Mouse (Mus musculus): ENCODE measurements at regions not wholly inside any gene's neighbourhood (a gene's known extent, or its start where the extent isn't known, plus 50 kb on each side); places are given as distances from the start of the nearest gene placed in this dataset.
A peak's percentile ranks its signal among the peaks of the same experiment; 100 is the strongest.

- Histone ChIP-seq H3K9ac (ENCODE audit: low read depth, low read length) (no peak overlapping the region), H3K27ac (no peak overlapping the region), H3K9me3 (replicated peaks; ENCODE audit: low read length) (no peaks in the 10 kb centered on the region), H3K4me3 (replicated peaks; ENCODE audit: low read depth, low read length) (no peak overlapping the region), H3K4me1 (replicated peaks; ENCODE audit: insufficient read depth, low read length) (no peaks in the 10 kb centered on the region), H3K27me3 (ENCODE audit: insufficient read depth, low read length) (no peaks in the 10 kb centered on the region), H3K4me2 (ENCODE audit: low read length) (no peak overlapping the region), H3K36me3 (ENCODE audit: insufficient read depth, low read length) (no peaks in the 10 kb centered on the region)
- no peak for DNase-seq (ENCODE audit: low spot score)
- TF ChIP-seq CTCF (IDR thresholded peaks at IDR 0.05; ENCODE audit: low read depth): no peak
- ATAC-seq (replicated peaks; ENCODE audit: low FRiP score, low read depth): no peak
- WGBS: 94% methylated on average over 2 of the region's 2 CpGs
These were observed 476.0 kb upstream of the Fam160b2 start for GRCm38 (mm10) chr14:71075671-71076070.

DNA sequence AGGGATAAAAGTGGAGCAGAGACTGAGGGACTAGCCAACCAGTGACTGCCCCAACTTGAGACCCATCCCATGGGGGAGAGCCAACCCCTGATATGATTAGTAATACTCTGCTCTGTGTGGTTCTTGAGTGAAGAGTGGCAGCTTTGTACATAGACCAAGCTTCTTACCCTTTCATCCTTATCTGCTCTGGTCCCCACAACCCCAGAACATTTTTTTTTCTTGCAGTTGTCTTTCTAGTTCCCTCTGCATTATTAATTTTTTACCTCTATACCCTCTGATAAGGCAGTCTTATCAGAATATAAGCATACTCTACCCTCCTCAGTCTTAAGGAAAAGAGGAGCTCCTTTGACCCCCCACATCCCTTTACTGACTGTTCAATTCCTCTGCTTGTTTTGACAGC lies 474.4 kb upstream of the Fam160b2 start:
- Histone ChIP-seq H3K4me3 (replicated peaks; ENCODE audit: low read depth, low read length) (no peak overlapping the region), H3K4me1 (replicated peaks; ENCODE audit: insufficient read depth, low read length) (no peaks in the 10 kb centered on the region)

GRCm38 (mm10) chr14:71065669-71066068 lies 466.0 kb upstream of the Fam160b2 start:
- Histone ChIP-seq H3K9me3 (replicated peaks; ENCODE audit: low read length) (no peaks in the 10 kb centered on the region), H3K4me1 (replicated peaks; ENCODE audit: insufficient read depth, low read length) (no peaks in the 10 kb centered on the region), H3K27ac (no peak overlapping the region), H3K4me2 (ENCODE audit: low read length) (no peak overlapping the region), H3K27me3 (ENCODE audit: insufficient read depth, low read length) (no peaks in the 10 kb centered on the region), H3K36me3 (ENCODE audit: insufficient read depth, low read length) (no peaks in the 10 kb centered on the region), H3K4me3 (replicated peaks; ENCODE audit: low read depth, low read length) (no peak overlapping the region), H3K9ac (ENCODE audit: low read depth, low read length) (no peak overlapping the region)
- no peak for DNase-seq (ENCODE audit: low spot score)
- TF ChIP-seq CTCF (IDR thresholded peaks at IDR 0.05; ENCODE audit: low read depth): no peak
- ATAC-seq (replicated peaks; ENCODE audit: low FRiP score, low read depth): no peak
- 80% methylated on average over 4 of the region's 4 CpGs for WGBS

More for the DNA sequence above, 474.4 kb upstream of the Fam160b2 start:
- H3K9ac ChIP-seq (ENCODE audit: low read depth, low read length): no peak overlapping the region
- DNase-seq (ENCODE audit: low spot score) (no peak), ATAC-seq (replicated peaks; ENCODE audit: low FRiP score, low read depth) (no peak)
- H3K36me3 ChIP-seq (ENCODE audit: insufficient read depth, low read length): no peaks in the 10 kb centered on the region
- H3K4me2 ChIP-seq (ENCODE audit: low read length): no peak overlapping the region
- H3K27ac ChIP-seq: no peak overlapping the region
- no peaks in the 10 kb centered on the region for H3K9me3 ChIP-seq (replicated peaks; ENCODE audit: low read length)
- no peak for TF ChIP-seq CTCF (IDR thresholded peaks at IDR 0.05; ENCODE audit: low read depth)
- H3K27me3 ChIP-seq (ENCODE audit: insufficient read depth, low read length): no peaks in the 10 kb centered on the region

DNA sequence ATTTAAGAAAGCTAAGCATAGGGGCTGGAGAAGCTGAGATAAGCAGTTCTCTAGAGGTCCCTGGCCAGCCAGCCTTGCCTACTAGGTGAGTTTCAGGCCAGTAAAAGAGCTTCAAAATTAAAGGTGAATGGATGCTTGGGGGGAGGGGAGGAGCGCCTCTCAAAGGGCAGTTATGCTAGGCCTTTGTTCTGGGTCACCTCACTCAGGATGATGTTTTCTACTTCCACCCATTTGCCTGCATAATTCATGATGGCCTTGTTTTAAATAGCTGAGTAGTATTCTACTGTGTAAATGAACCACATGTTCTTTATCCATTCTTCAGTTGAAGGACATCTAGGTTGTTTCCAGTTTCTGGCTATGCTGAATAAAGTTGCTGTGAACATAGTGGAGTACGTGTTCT lies 457.0 kb upstream of the Fam160b2 start:
- H3K27me3 ChIP-seq (ENCODE audit: insufficient read depth, low read length): no peaks in the 10 kb centered on the region
- H3K36me3 ChIP-seq (ENCODE audit: insufficient read depth, low read length): no peaks in the 10 kb centered on the region
- ATAC-seq (replicated peaks; ENCODE audit: low FRiP score, low read depth): no peak
- no peaks in the 10 kb centered on the region for H3K4me1 ChIP-seq (replicated peaks; ENCODE audit: insufficient read depth, low read length)
- no peak overlapping the region for H3K4me2 ChIP-seq (ENCODE audit: low read length)
- no peak overlapping the region for H3K27ac ChIP-seq
- DNase-seq (ENCODE audit: low spot score): no peak
- H3K9ac ChIP-seq (ENCODE audit: low read depth, low read length): no peak overlapping the region
- TF ChIP-seq CTCF (IDR thresholded peaks at IDR 0.05; ENCODE audit: low read depth): no peak
- WGBS: 87% methylated on average over 2 of the region's 2 CpGs
- H3K9me3 ChIP-seq (replicated peaks; ENCODE audit: low read length): no peaks in the 10 kb centered on the region
- no peak overlapping the region for H3K4me3 ChIP-seq (replicated peaks; ENCODE audit: low read depth, low read length)

- ATAC-seq (replicated peaks; ENCODE audit: low FRiP score, low read depth) (no peak), DNase-seq (ENCODE audit: low spot score) (no peak)
- no peak overlapping the region for H3K4me3 ChIP-seq (replicated peaks; ENCODE audit: low read depth, low read length)
- H3K36me3 ChIP-seq (ENCODE audit: insufficient read depth, low read length): no peaks in the 10 kb centered on the region
- no peak overlapping the region for H3K9ac ChIP-seq (ENCODE audit: low read depth, low read length)
- TF ChIP-seq CTCF (IDR thresholded peaks at IDR 0.05; ENCODE audit: low read depth): no peak
- H3K4me1 ChIP-seq (replicated peaks; ENCODE audit: insufficient read depth, low read length): no peaks in the 10 kb centered on the region
- no peaks in the 10 kb centered on the region for H3K9me3 ChIP-seq (replicated peaks; ENCODE audit: low read length)
- no peaks in the 10 kb centered on the region for H3K27me3 ChIP-seq (ENCODE audit: insufficient read depth, low read length)
- no peak overlapping the region for H3K4me2 ChIP-seq (ENCODE audit: low read length)
- no peak overlapping the region for H3K27ac ChIP-seq
- 92% methylated on average over 2 of the region's 2 CpGs for WGBS
These were observed 455.8 kb upstream of the Fam160b2 start for GRCm38 (mm10) chr14:71055480-71055879.

GRCm38 (mm10) chr14:71053788-71054641 lies 454.4 kb upstream of the Fam160b2 start:
- Histone ChIP-seq H3K4me2 (ENCODE audit: low read length) (no peak overlapping the region), H3K9ac (ENCODE audit: low read depth, low read length) (no peak overlapping the region), H3K27ac (no peak overlapping the region), H3K4me3 (replicated peaks; ENCODE audit: low read depth, low read length) (no peak overlapping the region), H3K4me1 (replicated peaks; ENCODE audit: insufficient read depth, low read length) (no peaks in the 10 kb centered on the region), H3K27me3 (ENCODE audit: insufficient read depth, low read length) (no peaks in the 10 kb centered on the region), H3K9me3 (replicated peaks; ENCODE audit: low read length) (no peaks in the 10 kb centered on the region), H3K36me3 (ENCODE audit: insufficient read depth, low read length) (no peaks in the 10 kb centered on the region)
- peak; percentile 3 for DNase-seq (ENCODE audit: low spot score)
- ATAC-seq (replicated peaks; ENCODE audit: low FRiP score, low read depth): no peak
- WGBS: 49% methylated on average over 9 of the region's 9 CpGs
- TF ChIP-seq CTCF (IDR thresholded peaks at IDR 0.05; ENCODE audit: low read depth): no peak
